In genomic region chr5:114589454-114589853, GRCm38 (mm10) we compare ENCODE assay signal across 16 mouse cellular contexts. TPM values are rescaled to one million over a fixed set of nuclear protein-coding genes. Genes with fewer than 3 reads are reported as not detected.
DNase-seq lines count a peak whose midpoint lies in the region; ATAC-seq and TF ChIP-seq lines count a peak whose summit lies in the region.
"Had no signal": no experiment of that assay in that cellular context is flagged by ENCODE, and none has a peak within 500 bp of the region (broad histone marks: within the 10 kb centered on the region; RNA-seq: fewer than 3 reads in every experiment).

No protein-coding gene starts in this region.

- no peaks in the 10 kb centered on the region for H3K9me3 ChIP-seq in forebrain, embryonic 12.5 days
- H3K9me3 ChIP-seq in hindbrain, embryonic 14.5 days (ENCODE audit: control insufficient read depth, low read length): no peaks in the 10 kb centered on the region
- no peaks in the 10 kb centered on the region for H3K9me3 ChIP-seq in midbrain, embryonic 14.5 days (ENCODE audit: control insufficient read depth, low read length)

- peaks cover 24% of the 10 kb centered on the region for H3K4me1 ChIP-seq in kidney, adult 2 months (ENCODE audit: control insufficient read depth, insufficient read depth, low read length)
- H3K4me1 ChIP-seq in forebrain, embryonic 12.5 days: peaks cover 98% of the 10 kb centered on the region
- peaks cover 71% of the 10 kb centered on the region for H3K4me1 ChIP-seq in hindbrain, embryonic 14.5 days (replicated peaks; ENCODE audit: control insufficient read depth, insufficient read depth, low read length)
- H3K4me1 ChIP-seq in midbrain, embryonic 14.5 days (ENCODE audit: control insufficient read depth, insufficient read depth, low read length): peaks cover 87% of the 10 kb centered on the region

- H3K4me3 ChIP-seq in kidney, adult 2 months (ENCODE audit: insufficient read depth, low read depth, low read length): no peak overlapping the region
- H3K4me3 ChIP-seq in forebrain, embryonic 12.5 days (replicated peaks): no peak overlapping the region
- no peak overlapping the region for H3K4me3 ChIP-seq in hindbrain, embryonic 14.5 days (replicated peaks; ENCODE audit: low read length)
- no peak overlapping the region for H3K4me3 ChIP-seq in midbrain, embryonic 14.5 days (replicated peaks; ENCODE audit: low read depth, low read length)
- H3K4me3 ChIP-seq: erythroblast, embryonic 14.5 days had no signal

- peak overlapping the region; percentile 74 for H3K27ac ChIP-seq in kidney, adult 2 months (ENCODE audit: insufficient read depth, low read depth, low read length)
- H3K27ac ChIP-seq in forebrain, embryonic 12.5 days: peak overlapping the region; percentile 68
- H3K27ac ChIP-seq in hindbrain, embryonic 14.5 days: no peak overlapping the region
- H3K27ac ChIP-seq in midbrain, embryonic 14.5 days (replicated peaks; ENCODE audit: low read depth, low read length): peak overlapping the region; percentile 72
- H3K27ac ChIP-seq: macrophage had no signal

- 0 out of 2 replicates have a peak, but pooled peaks have one; percentile 0 for ATAC-seq in forebrain, embryonic 12.5 days (ENCODE audit: low FRiP score)
- peak; percentile 5; the same call in 1 of the 2 replicates for ATAC-seq in hindbrain, embryonic 14.5 days (ENCODE audit: low FRiP score)
- ATAC-seq in midbrain, embryonic 14.5 days (ENCODE audit: low FRiP score, low TSS enrichment): no peak
- ATAC-seq: CD4-positive, CD25-positive, alpha-beta regulatory T cell, adult 4 months had no signal

- no peak overlapping the region for H3K4me2 ChIP-seq in forebrain, embryonic 12.5 days
- H3K4me2 ChIP-seq in hindbrain, embryonic 14.5 days (replicated peaks): no peak overlapping the region
- H3K4me2 ChIP-seq in midbrain, embryonic 14.5 days (ENCODE audit: low read length): no peak overlapping the region
- H3K4me2 ChIP-seq: heart, embryonic 11.5 days had no signal

- TF ChIP-seq POLR2A in kidney, adult 2 months (IDR thresholded peaks at IDR 0.05; ENCODE audit: low read depth, low read length): no peak

- no peaks in the 10 kb centered on the region for H3K36me3 ChIP-seq in kidney, adult 2 months (ENCODE audit: control insufficient read depth, insufficient read depth, low read length)
- H3K36me3 ChIP-seq in forebrain, embryonic 12.5 days (replicated peaks): 0 out of 2 replicates have a peak, but pooled peaks cover 2% of the 10 kb centered on the region
- H3K36me3 ChIP-seq in hindbrain, embryonic 14.5 days (replicated peaks; ENCODE audit: control insufficient read depth, insufficient read depth): no peaks in the 10 kb centered on the region; the same call in 1 of the 2 replicates
- H3K36me3 ChIP-seq in midbrain, embryonic 14.5 days (ENCODE audit: control insufficient read depth, insufficient read depth, low read length): peaks cover 3% of the 10 kb centered on the region; the same call in 1 of the 2 replicates

- 31% methylated on average over 2 of the region's 2 CpGs for WGBS in kidney, adult 2 months
- 31% methylated on average over 2 of the region's 2 CpGs for whole genome bisulfite sequencing in forebrain, embryonic 12.5 days
- 33% methylated on average over 2 of the region's 2 CpGs for WGBS in hindbrain, embryonic 14.5 days
- 44% methylated on average over 2 of the region's 2 CpGs for WGBS in midbrain, embryonic 14.5 days

- peak overlapping the region; percentile 12; the same call in 1 of the 2 replicates for H3K9ac ChIP-seq in forebrain, embryonic 12.5 days
- H3K9ac ChIP-seq in hindbrain, embryonic 14.5 days: 0 out of 2 replicates have a peak overlapping the region, but pooled peaks have one; percentile 41
- peak overlapping the region; percentile 23; the same call in 1 of the 2 replicates for H3K9ac ChIP-seq in midbrain, embryonic 14.5 days (replicated peaks; ENCODE audit: low read length)

- no peak for DNase-seq in kidney, adult 2 months
- no peak for DNase-seq in kidney, postnatal 14 days
- no peak for DNase-seq in hindbrain, embryonic 14.5 days (ENCODE audit: low spot score)
- DNase-seq in midbrain, embryonic 14.5 days: no peak
- no peak for DNase-seq in ovary, postnatal 36 days (ENCODE audit: low spot score)
- DNase-seq in right cerebral cortex, postnatal 14 days: no peak
- no peak for DNase-seq in frontal cortex, adult 2 months (ENCODE audit: extremely low spot score in 1 of 2, low spot score in 1 of 2)
- DNase-seq: cerebellum, adult 11-12 months; left cerebral cortex, postnatal 4 days; lung, adult 18-20 months; thymus, adult 18-20 months had no signal

- no peaks in the 10 kb centered on the region for H3K27me3 ChIP-seq in kidney, adult 2 months (replicated peaks; ENCODE audit: control insufficient read depth, insufficient read depth, low read length)
- H3K27me3 ChIP-seq in forebrain, embryonic 12.5 days: peaks cover 26% of the 10 kb centered on the region
- H3K27me3 ChIP-seq in hindbrain, embryonic 14.5 days (ENCODE audit: control insufficient read depth, insufficient read depth, low read length): no peaks in the 10 kb centered on the region
- H3K27me3 ChIP-seq in midbrain, embryonic 14.5 days (ENCODE audit: control insufficient read depth, insufficient read depth, low read length): no peaks in the 10 kb centered on the region

- no peak for TF ChIP-seq CTCF in kidney, adult 2 months (conservative IDR thresholded peaks at IDR 0.05; ENCODE audit: insufficient read depth, insufficient read length, low read depth, low read length)

RNA-seq across cellular contexts. Expression of gene Fam222a, which starts 21.6 kb away (rescaled TPM):
- polyA plus RNA-seq in kidney, adult 2 months (2012; rRNA removed): 4.9 and 5.5 TPM in 2 replicates
- 6.9 and 10.2 TPM in 2 replicates for polyA plus RNA-seq in forebrain, embryonic 12.5 days (2016; fragmentation: Nextera tagmentation; extraction: Ambion mirVana)
- polyA plus RNA-seq in hindbrain, embryonic 14.5 days (2014; fragmentation: Nextera tagmentation; extraction: Ambion mirVana): 6.6 and 6.7 TPM in 2 replicates
- polyA plus RNA-seq in midbrain, embryonic 14.5 days (2014; fragmentation: Nextera tagmentation; extraction: Ambion mirVana): 5.7 and 7.0 TPM in 2 replicates
- polyA plus RNA-seq in frontal cortex, adult 2 months (2012; rRNA removed): 8.3 and 10.6 TPM in 2 replicates
- polyA plus RNA-seq: CD4-positive, CD25-positive, alpha-beta regulatory T cell, adult 4 months had no signal
